Mouse (Mus musculus) mesoderm, embryonic 11.5 days (tissue): Measurements from ENCODE around the gene Trim69.

Source experiments
- DNase-seq: peaks from one replicate; pipeline ENCODE4 v3.0.0-alpha.2; 2012; ENCODE audit warnings: low read depth, low spot score

The Trim69 gene

DNA sequence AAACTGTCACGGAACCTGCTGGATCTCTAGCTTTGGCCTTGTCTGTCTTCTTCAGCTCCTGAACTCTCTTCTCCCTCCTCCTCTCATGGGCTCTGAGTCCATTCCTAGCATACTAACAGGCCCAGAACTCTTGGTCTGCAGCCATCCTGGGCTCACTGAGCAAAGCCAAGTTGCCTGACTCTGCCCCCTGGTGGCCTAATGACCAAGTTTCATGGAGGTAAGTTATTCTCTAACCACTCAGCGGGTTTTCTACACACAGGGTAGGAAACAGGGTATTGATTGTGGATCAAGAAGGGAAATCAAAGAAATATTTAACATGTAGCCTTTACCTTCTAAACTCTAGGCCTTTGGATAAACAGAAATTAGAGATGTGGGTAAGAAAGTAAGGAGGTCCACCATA is at the start of gene Trim69:
Gene Trim69, plus strand, starts transcription at position 21 of the 400 bp plus-strand sequence.
- DNase-seq, result peak; percentile 78

DNA sequence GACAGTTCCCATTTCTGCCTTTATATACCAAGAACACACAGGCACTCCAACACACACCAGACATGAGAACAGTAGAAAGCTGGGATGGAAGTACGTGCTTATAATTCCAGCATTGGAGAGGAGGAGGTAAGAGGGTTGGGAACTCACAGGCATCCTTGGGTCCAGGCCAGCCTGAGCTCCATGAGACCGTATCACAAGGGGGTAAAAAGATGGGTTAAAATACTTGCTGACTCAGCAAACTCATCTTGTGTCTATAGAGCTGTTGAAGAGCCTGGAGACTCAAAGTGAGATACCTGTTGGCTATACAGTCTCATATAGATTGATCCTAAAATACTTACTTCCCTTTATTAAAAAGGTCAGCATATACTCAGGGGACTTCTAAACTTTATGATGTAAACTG is 43.6 kb upstream of the Trim69 start:
- no peak for DNase-seq

GRCm38 (mm10) chr2:122117961-122118958 is 42.2 kb upstream of the Trim69 start, which contains the start of gene Spg11:
Spg11 (minus strand) TSS chr2:122118386.
- DNase-seq, result peak; percentile 97

- no peak for DNase-seq
Observed at GRCm38 (mm10) chr2:122125680-122126572, 34.6 kb upstream of the Trim69 start.

DNA sequence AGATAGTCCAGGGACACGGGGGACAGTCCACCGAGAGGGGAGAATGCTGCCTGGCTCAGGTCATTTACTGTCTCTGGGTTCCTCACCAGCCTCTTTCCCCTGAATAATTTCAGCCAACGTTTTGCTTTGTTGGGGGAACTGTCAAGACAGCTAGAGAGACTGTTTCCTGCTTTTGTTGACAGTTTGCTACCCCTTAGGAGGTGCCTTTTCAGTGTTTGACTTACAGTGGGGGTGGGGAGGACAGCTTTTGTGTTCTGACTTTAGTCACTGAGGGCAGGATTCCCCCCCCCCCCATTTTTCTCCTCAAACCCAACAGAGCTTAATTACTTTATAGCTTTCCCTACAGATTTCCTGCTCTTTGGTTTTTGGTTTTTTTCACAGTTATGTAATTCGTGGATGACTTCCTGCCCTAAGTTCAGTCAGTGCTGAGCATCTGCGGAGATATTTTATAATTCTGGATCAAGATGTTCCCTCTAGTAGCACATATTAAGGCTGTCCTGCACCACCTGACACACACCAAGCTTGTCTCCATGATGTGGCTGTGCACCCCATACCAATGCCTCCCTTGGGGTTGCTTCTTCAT is 33.6 kb upstream of the Trim69 start:
- no peak for DNase-seq

GRCm38 (mm10) chr2:122127635-122128034 is 32.9 kb upstream of the Trim69 start:
- no peak for DNase-seq

DNA sequence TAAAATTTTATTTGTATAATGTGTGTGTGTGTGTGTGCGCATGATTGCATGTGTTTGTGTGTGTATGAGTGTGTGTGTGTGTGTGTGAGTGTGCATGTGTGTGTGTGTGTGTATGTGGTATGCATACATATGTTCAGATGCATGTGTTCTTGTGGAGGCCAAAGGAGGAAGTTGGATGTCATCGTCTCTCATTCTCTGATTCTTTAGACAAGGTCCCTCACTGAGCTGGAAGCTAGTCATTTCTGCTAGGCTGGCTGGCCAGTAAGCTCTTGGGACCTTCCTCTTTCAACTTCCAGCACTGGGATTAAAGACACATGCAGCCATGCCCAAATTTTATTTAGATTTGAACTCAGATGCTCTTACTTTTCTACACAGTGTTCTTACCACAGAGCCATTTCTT is 28.4 kb upstream of the Trim69 start:
- no peak for DNase-seq

DNA sequence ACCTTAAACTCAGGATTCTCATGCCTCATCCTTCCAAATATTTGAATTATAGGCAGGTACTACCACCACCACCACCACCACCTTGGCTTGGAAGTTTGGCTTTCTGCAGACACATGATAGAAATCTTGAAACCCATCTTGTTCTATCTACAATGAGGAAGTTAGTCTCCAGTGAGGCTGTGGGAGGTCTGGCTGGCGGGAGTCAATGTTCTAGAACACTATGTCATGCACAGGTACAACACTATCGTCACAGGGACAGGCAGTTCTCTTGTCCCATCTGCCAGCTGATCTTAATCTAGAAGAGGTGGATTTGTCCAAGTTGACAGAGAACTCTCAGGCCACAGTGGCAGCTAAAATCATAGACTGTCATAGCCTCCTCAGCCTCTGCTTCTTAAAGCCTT is 27.9 kb upstream of the Trim69 start:
- no peak for DNase-seq

DNA sequence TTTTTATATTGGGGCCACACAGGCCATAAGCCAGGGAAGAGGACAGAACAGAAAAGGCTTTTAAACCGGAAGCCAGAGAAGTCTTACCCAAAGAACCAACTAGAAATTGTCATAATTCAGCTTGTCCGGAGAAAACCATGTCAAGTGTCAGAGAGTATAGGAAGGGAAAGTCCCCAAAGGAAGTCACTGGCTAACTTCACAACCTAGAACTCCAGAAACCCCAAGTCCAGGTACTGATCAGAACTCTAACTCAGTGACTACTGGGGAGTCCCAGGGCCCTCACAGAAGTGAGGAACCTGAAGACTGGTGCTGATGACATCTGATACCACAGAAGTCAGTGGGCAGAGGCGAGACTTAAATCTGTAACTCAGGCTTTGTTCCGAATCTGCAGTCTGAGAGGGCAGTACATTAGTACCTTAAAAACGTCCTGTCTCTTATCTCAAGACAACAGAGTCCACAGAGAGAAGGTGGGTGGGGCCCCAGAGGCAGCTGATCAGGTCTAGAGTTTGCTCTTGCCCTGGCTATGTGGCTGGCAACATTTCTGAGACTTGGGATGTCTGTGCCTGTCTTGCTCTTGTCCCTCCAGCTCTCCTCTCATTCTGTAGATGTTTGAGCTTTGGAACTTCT is 22.5 kb upstream of the Trim69 start:
- no peak for DNase-seq

- no peak for DNase-seq
Observed at GRCm38 (mm10) chr2:122140815-122141214, 19.7 kb upstream of the Trim69 start.

GRCm38 (mm10) chr2:122141332-122141967 is 19.1 kb upstream of the Trim69 start:
- DNase-seq, result no peak

GRCm38 (mm10) chr2:122143111-122143510 is 17.4 kb upstream of the Trim69 start:
- DNase-seq, result no peak

DNA sequence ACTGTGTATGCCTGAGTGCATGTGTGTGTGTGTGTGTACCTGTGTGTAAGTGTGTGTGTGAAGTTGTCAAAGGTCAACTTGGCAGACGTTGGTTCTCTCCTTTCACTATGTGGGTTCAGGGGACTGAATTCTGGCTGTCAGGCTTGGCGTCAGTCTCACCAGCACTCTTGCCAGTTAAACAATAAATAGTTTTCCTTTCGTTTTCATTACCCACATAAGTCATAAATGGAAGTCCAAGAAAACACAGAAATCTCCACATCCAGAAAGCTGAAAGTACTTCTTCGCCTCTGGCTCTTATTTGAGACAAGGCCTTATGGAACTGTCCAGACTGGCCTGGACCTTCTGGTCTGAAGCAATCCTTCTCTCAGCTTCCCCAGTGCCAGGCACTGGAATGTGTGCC is 14.7 kb upstream of the Trim69 start:
- no peak for DNase-seq

DNA sequence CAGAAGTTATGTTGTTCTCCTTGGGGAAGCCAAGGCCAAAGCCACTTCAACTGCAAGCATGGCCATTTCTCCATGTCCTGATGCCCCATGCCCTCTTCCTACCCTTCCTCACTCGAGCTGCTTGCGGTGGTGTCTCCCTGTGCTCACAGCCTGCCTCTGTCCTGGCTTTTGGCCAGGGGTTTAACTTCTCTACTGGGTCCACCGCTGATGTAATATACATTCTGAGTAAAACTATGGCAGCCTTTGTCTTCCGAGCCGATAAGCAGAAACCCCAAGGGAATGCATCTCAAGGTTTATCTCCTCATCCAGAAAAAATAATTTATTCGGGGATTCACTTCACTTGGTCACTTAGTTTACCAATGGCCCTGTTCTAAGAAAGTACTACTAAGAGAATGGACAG is 13.8 kb upstream of the Trim69 start:
- DNase-seq, result no peak

- peak; percentile 96 for DNase-seq
Observed at GRCm38 (mm10) chr2:122147508-122148241, 12.8 kb upstream of the Trim69 start, which contains the start of gene B2m. B2m (plus strand) TSS chr2:122147686.

DNA sequence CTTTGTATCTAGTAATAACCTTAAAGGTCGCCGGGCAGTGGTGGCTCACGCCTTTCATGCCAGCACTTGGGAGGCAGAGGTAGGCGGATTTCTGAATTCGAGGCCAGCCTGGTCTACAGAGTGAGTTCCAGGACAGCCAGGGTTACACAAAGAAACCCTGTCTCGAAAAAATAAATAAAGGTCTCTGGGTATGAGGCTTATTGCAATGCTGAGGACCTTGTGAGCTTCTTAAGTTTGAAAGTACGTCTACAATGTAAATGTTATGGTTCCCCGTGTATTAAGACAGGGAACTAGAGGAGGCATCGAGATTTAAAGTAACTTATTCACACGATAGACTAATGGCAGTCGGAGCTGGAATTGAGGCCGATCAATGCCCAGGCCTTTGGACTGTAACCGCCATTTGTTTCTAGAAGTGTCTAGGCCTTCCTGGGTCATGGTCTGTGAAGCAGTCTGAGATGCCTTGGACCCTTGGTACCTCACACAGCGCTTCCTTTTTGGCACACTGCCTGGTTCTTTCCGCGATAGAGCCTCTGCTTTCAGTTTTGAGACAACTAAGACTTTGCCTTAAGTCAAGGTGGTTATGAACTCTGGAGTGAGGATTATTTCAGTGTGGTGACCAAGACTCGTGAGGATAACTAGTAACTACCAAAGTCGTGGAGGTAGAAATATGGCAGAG is 12.1 kb upstream of the Trim69 start:
- DNase-seq, result peak; percentile 18

DNA sequence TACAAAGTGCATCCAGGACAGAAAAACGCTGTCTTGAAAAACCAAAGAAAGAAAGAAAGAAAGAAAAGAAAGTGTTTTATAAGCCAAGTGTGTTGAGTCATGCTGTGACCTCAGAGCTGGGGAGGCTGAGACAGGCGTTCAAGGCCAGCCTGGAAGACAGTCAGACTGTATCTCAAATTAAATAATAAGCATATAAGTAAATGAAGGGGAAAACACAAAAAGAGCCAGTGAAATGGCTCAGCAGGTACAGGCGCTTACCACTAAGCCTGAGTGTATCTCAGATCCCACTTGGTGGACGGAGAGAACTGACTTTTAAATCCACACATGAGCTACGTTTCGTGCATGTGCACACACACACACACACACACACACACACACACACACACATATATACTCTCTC is 11.2 kb upstream of the Trim69 start:
- no peak for DNase-seq

- no peak for DNase-seq
Observed at GRCm38 (mm10) chr2:122149716-122150115, 10.8 kb upstream of the Trim69 start.

- no peak for DNase-seq
Observed at GRCm38 (mm10) chr2:122151221-122151620, 9.3 kb upstream of the Trim69 start.

GRCm38 (mm10) chr2:122152850-122153249 is 7.7 kb upstream of the Trim69 start:
- no peak for DNase-seq
